14 mouse cellular contexts compared by ENCODE assay signal in the genomic region with DNA sequence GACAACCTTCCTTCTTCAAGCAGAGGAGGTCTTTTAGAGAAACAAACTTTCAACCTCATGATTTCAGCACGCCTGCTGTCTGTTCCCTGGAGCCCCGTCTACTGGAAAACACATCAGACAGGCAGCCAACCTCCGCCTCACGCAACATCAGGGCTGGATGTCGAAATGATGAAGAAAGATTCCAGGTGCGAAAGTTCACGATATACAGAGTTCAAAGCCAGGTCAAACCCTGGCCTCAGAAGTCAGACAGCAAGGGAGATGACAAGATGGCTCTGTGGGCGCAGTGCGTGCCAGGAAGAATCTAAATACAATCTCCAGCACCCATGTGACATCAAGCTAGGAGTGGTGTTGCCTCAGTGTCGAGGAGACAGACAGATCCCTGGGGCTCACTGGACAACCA. TPM values are rescaled to one million over a fixed set of nuclear protein-coding genes. Genes with fewer than 3 reads are reported as not detected.
A peak's percentile ranks its signal among the peaks of the same experiment; 100 is the strongest.
DNase-seq lines count a peak whose midpoint lies in the region; ATAC-seq and TF ChIP-seq lines count a peak whose summit lies in the region.
"Had no signal": no experiment of that assay in that cellular context is flagged by ENCODE, and none has a peak within 500 bp of the region (broad histone marks: within the 10 kb centered on the region; RNA-seq: fewer than 3 reads in every experiment).

No protein-coding gene starts in this region.

- no peak for ATAC-seq in heart, embryonic 11.5 days (replicated peaks; ENCODE audit: insufficient number of reproducible peaks, low FRiP score, low TSS enrichment)
- ATAC-seq in intestine, embryonic 15.5 days, result no peak
- ATAC-seq in midbrain, embryonic 11.5 days (ENCODE audit: low FRiP score), result no peak
- ATAC-seq: hindbrain, embryonic 16.5 days had no signal

- H3K27me3 ChIP-seq in heart, embryonic 11.5 days (ENCODE audit: control insufficient read depth, insufficient read depth, low read length), result no peaks in the 10 kb centered on the region
- no peaks in the 10 kb centered on the region for H3K27me3 ChIP-seq in thymus, adult 2 months (ENCODE audit: control insufficient read depth, insufficient read depth, low read length)
- H3K27me3 ChIP-seq in intestine, embryonic 15.5 days (replicated peaks), result no peaks in the 10 kb centered on the region
- H3K27me3 ChIP-seq in myocyte (ENCODE audit: control insufficient read depth, insufficient read depth, insufficient read length), result no peaks in the 10 kb centered on the region
- H3K27me3 ChIP-seq in midbrain, embryonic 11.5 days (ENCODE audit: control insufficient read depth, insufficient read depth, low read length), result no peaks in the 10 kb centered on the region
- H3K27me3 ChIP-seq: CH12.LX; limb, embryonic 13.5 days; stomach, embryonic 15.5 days had no signal

- H3K4me3 ChIP-seq in heart, embryonic 11.5 days (ENCODE audit: low read depth, low read length), result no peak overlapping the region
- H3K4me3 ChIP-seq in thymus, adult 2 months (ENCODE audit: control insufficient read depth, insufficient read depth, low read length), result no peak overlapping the region
- H3K4me3 ChIP-seq in intestine, embryonic 15.5 days (replicated peaks), result no peak overlapping the region
- H3K4me3 ChIP-seq in myocyte, result no peak overlapping the region
- no peak overlapping the region for H3K4me3 ChIP-seq in midbrain, embryonic 11.5 days (ENCODE audit: low read depth, low read length)
- H3K4me3 ChIP-seq: limb, embryonic 13.5 days; stomach, embryonic 15.5 days had no signal

- peaks cover 42% of the 10 kb centered on the region for H3K4me1 ChIP-seq in heart, embryonic 11.5 days (ENCODE audit: control insufficient read depth, insufficient read depth, low read length)
- H3K4me1 ChIP-seq in thymus, adult 2 months (replicated peaks; ENCODE audit: control insufficient read depth, insufficient read depth, low read length), result peaks cover 48% of the 10 kb centered on the region
- peaks cover 39% of the 10 kb centered on the region for H3K4me1 ChIP-seq in intestine, embryonic 15.5 days (replicated peaks)
- peaks cover 17% of the 10 kb centered on the region for H3K4me1 ChIP-seq in midbrain, embryonic 11.5 days (ENCODE audit: control insufficient read depth, insufficient read depth, low read length)

- H3K4me2 ChIP-seq in heart, embryonic 11.5 days, result no peak overlapping the region
- H3K4me2 ChIP-seq in intestine, embryonic 15.5 days (replicated peaks), result no peak overlapping the region
- H3K4me2 ChIP-seq in myocyte (ENCODE audit: low read depth), result no peak overlapping the region
- no peak overlapping the region for H3K4me2 ChIP-seq in midbrain, embryonic 11.5 days
- H3K4me2 ChIP-seq: limb, embryonic 13.5 days; stomach, embryonic 15.5 days had no signal

- H3K9ac ChIP-seq in heart, embryonic 11.5 days (ENCODE audit: low read depth, low read length), result no peak overlapping the region
- no peak overlapping the region for H3K9ac ChIP-seq in intestine, embryonic 15.5 days
- H3K9ac ChIP-seq in midbrain, embryonic 11.5 days (ENCODE audit: low read length), result no peak overlapping the region
- H3K9ac ChIP-seq: limb, embryonic 13.5 days; stomach, embryonic 15.5 days had no signal

- 0 out of 2 replicates have a peak, but pooled peaks cover 2% of the 10 kb centered on the region for H3K36me3 ChIP-seq in heart, embryonic 11.5 days (ENCODE audit: control insufficient read depth, insufficient read depth, low read length)
- no peaks in the 10 kb centered on the region for H3K36me3 ChIP-seq in thymus, adult 2 months (ENCODE audit: control insufficient read depth, insufficient read depth, low read length)
- H3K36me3 ChIP-seq in intestine, embryonic 15.5 days, result no peaks in the 10 kb centered on the region
- no peaks in the 10 kb centered on the region for H3K36me3 ChIP-seq in myocyte (ENCODE audit: control insufficient read depth, insufficient read depth)
- peaks cover under 1% of the 10 kb centered on the region; the same call in 1 of the 2 replicates for H3K36me3 ChIP-seq in midbrain, embryonic 11.5 days (ENCODE audit: control insufficient read depth, insufficient read depth, low read length)
- H3K36me3 ChIP-seq: stomach, embryonic 15.5 days had no signal

- no peak for TF ChIP-seq CTCF in thymus, adult 2 months (IDR thresholded peaks at IDR 0.05; ENCODE audit: borderline replicate concordance, control insufficient read depth, extremely low read depth, insufficient read depth, low read length, poor library complexity)

- H3ac ChIP-seq in myocyte (ENCODE audit: control insufficient read depth, insufficient read length), result no peak overlapping the region

- H3K79me2 ChIP-seq in myocyte (ENCODE audit: control insufficient read depth, insufficient read depth), result peaks cover 91% of the 10 kb centered on the region

- TF ChIP-seq POLR2A in thymus, adult 2 months (IDR thresholded peaks at IDR 0.05; ENCODE audit: control insufficient read depth, extremely low read depth, insufficient read depth, low read length, poor library complexity), result no peak
- no peak for TF ChIP-seq POLR2A in myocyte (IDR thresholded peaks at IDR 0.05; ENCODE audit: insufficient read length, low read depth)

- H3K9me3 ChIP-seq in heart, embryonic 11.5 days (replicated peaks; ENCODE audit: control insufficient read depth, low read length), result no peaks in the 10 kb centered on the region
- H3K9me3 ChIP-seq in intestine, embryonic 15.5 days, result no peaks in the 10 kb centered on the region
- no peaks in the 10 kb centered on the region for H3K9me3 ChIP-seq in midbrain, embryonic 11.5 days (ENCODE audit: control insufficient read depth, low read length)
- H3K9me3 ChIP-seq: limb, embryonic 13.5 days; stomach, embryonic 15.5 days had no signal

- H3K27ac ChIP-seq in heart, embryonic 11.5 days (ENCODE audit: low read depth, low read length), result peak overlapping the region; percentile 29
- H3K27ac ChIP-seq in thymus, adult 2 months (ENCODE audit: control insufficient read depth, insufficient read depth, low read length), result peak overlapping the region; percentile 10; the same call in 1 of the 2 replicates
- H3K27ac ChIP-seq in intestine, embryonic 15.5 days, result 0 out of 2 replicates have a peak overlapping the region, but pooled peaks have one; percentile 38
- no peak overlapping the region for H3K27ac ChIP-seq in midbrain, embryonic 11.5 days (ENCODE audit: low read depth, low read length)
- H3K27ac ChIP-seq: kidney, postnatal 0 days; limb, embryonic 13.5 days; stomach, embryonic 15.5 days had no signal

- DNase-seq in heart, adult 11 months, result no peak
- no peak for DNase-seq in thymus, adult 2 months
- DNase-seq in thymus, postnatal 25 days, result no peak
- no peak for DNase-seq in spleen, adult 12 weeks (ENCODE audit: low spot score)
- DNase-seq in midbrain, embryonic 11.5 days (ENCODE audit: low spot score, missing footprints), result no peak
- DNase-seq: cerebellum, adult 18-20 months had no signal

- 50% methylated on average over 10 of the region's 10 CpGs for WGBS in heart, embryonic 11.5 days (ENCODE audit: insufficient replicate concordance)
- 65% methylated on average over 10 of the region's 10 CpGs for WGBS in thymus, adult 2 months
- 56% methylated on average over 10 of the region's 10 CpGs for WGBS in intestine, embryonic 15.5 days
- 88% methylated on average over 10 of the region's 10 CpGs for WGBS in midbrain, embryonic 11.5 days

TF ChIP-seq in myocyte, 11 proteins besides CTCF, POLR2A, EP300 and RAD21:
- TF ChIP-seq MYOG (IDR thresholded peaks at IDR 0.05; ENCODE audit: control insufficient read depth in 1 of 3, insufficient read depth in 1 of 3, insufficient read length in 2 of 3, low read depth in 2 of 3) (no peak), MAX (IDR thresholded peaks at IDR 0.05; ENCODE audit: low read depth) (no peak), TCF12 (IDR thresholded peaks at IDR 0.05; ENCODE audit: insufficient read depth, poor library complexity, severe bottlenecking) (no peak), POLR2AphosphoS2 (IDR thresholded peaks at IDR 0.05; ENCODE audit: insufficient read length, low read depth) (no peak), USF1 (IDR thresholded peaks at IDR 0.05; ENCODE audit: low read depth) (no peak), CEBPB (IDR thresholded peaks at IDR 0.05; ENCODE audit: insufficient read depth, poor library complexity, severe bottlenecking) (0 out of 2 replicates have a peak, but pooled peaks have one; percentile 10), REST (IDR thresholded peaks at IDR 0.05; ENCODE audit: insufficient read depth, insufficient read length) (no peak)

RNA-seq across cellular contexts. Expression of a gene that starts 23.4 kb away (rescaled TPM):
- 49.0 and 55.7 TPM in 2 replicates for polyA plus RNA-seq in heart, embryonic 11.5 days (2014; fragmentation: Nextera tagmentation; extraction: Ambion mirVana)
- 75.6 and 83.9 TPM in 2 replicates for polyA plus RNA-seq in thymus, adult 2 months (2012; rRNA removed)
- 81.6 and 84.4 TPM in 2 replicates for polyA plus RNA-seq in intestine, embryonic 15.5 days (2015; fragmentation: Nextera tagmentation; extraction: Ambion mirVana)
- polyA plus RNA-seq in myocyte (2012; fragmentation: generic; extraction: Trizol), result 62.0 TPM
- 86.5 and 88.1 TPM in 2 replicates for polyA plus RNA-seq in midbrain, embryonic 11.5 days (2014; fragmentation: Nextera tagmentation; extraction: Ambion mirVana)
